Mouse (Mus musculus) megakaryocyte progenitor cell, adult 5-6 weeks (primary cell): ENCODE measurements around the gene Tvp23a. TPM values are rescaled to one million over a fixed set of nuclear protein-coding genes. Genes with fewer than 3 reads are reported as not detected.

Experiments
- ATAC-seq: replicated peaks from 2 replicates; pipeline ENCODE4 v1.8.0; 2016; ENCODE audit warnings: mild to moderate bottlenecking, moderate TSS enrichment, inconsistent platforms; ENCODE audit not compliant: poor library complexity
- total RNA-seq, 2 experiments: library from RNA; stranded (forward) in 1 of 2; stranded (reverse) in 1 of 2; fragments of 157-497, 149-512 nt in 1 of 2; fragments of 200-1000 nt in 1 of 2; gene quantifications; 2 replicates each; pipeline versions ENCODE4 v1.2.3 to v1.2.4; 2015 to 2017

The Tvp23a gene
- total RNA-seq, 2 experiments from 2014 or later, result not detected

DNA sequence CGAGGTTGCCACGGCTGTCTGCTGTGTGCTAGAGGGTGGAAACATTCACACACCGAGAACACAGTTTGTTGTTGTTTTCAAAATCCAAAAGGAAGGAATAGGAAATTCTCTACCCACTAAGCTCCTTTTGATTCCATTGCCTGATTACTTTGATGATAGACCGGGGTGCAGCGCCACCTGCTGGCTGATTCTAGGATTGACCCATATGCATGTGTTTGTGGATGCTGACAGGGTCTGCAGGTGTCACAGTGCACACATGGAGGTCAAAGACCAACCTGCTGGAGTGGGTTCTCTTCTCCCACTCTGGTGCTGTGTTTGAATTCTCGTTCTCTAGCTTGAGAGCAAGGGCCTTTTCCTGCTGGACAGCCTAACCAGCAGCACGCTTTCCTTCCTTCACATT, 48.0 kb downstream of the Tvp23a start:
- peak; percentile 92 for ATAC-seq

DNA sequence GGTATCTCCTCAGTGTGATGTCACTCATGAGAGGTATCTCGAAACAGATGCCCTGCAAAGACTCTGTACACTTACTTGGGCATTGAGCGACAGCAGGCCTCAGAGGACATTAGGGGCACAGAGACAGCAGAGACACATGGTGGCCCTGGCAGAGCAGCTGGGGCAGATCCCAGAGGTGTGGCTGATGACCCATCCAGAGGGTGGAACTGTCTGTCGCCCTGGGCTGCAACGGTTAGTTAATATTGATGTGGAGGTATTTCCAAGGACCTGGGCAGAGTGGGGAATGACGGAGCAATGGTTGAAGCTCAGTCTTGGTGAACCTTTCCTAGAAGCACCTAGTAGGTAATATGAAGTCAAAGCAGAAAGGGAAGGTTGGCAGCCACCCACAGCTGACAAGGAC, 48.4 kb downstream of the Tvp23a start:
- ATAC-seq, result no peak

DNA sequence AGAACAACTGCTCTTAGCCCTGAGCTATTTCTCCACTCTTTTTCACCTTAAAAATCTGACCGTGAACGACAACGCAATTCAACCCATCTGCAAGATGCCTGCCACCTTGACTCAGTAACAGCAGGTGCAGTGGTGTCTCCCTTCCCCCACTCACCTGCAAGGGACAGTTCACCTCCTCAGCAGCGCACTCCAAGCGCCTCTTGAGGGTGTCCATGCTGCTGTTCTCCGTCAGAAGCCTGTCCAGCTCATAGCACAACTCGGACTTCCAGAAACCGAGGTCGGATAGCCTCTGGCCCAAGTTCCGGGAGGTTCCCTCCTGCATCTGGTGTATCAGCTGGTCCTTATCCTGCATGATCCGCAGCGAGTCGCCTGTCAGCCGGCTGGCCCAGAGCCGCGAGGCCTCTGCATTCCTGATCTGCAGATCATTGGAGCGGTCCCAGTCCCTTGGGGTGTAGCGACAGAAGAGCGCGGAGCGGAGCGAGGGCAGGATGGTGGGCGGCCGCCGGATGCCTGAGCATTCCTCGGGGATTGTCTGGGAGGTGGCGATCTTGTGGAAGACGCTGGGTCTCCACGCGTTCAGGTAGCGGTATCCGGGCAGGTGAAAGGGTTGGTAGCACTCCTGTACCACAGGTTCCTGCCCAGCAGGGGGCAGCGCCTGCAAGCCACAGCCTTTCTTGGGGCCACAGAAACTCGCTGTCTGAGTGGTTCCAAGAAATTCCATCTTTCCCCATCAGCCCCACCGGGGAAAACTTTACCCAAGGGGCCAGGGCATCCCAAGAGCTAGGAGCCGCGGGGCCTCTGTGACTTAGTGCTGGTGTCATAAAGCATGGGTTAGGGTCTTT, 52.2 kb downstream of the Tvp23a start, which contains the start of gene Tekt5:
Gene Tekt5, minus strand, starts transcription at position 792 of the 842 bp plus-strand sequence.
- ATAC-seq, result 0 out of 2 replicates have a peak, but pooled peaks have one; percentile 18

DNA sequence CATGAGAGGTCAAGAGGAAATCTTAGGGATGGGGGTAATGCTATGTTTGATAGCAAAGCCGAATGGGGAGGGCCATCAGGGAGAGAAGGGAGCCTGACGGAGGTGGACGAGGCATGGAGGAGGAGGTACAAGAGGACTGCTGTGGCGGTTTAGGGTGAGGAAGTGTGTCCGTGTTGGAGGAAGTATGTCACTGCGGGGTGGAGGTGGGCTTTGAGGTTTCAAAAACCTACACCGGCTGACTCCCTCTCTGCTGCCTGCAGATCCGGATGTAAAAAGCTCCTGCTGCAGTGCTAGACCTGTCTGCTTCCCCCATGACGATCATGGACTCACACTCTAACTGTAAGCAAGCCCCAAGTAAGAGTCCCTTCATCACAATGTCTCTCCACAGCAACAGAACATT, 54.6 kb downstream of the Tvp23a start:
- peak; percentile 76 for ATAC-seq

DNA sequence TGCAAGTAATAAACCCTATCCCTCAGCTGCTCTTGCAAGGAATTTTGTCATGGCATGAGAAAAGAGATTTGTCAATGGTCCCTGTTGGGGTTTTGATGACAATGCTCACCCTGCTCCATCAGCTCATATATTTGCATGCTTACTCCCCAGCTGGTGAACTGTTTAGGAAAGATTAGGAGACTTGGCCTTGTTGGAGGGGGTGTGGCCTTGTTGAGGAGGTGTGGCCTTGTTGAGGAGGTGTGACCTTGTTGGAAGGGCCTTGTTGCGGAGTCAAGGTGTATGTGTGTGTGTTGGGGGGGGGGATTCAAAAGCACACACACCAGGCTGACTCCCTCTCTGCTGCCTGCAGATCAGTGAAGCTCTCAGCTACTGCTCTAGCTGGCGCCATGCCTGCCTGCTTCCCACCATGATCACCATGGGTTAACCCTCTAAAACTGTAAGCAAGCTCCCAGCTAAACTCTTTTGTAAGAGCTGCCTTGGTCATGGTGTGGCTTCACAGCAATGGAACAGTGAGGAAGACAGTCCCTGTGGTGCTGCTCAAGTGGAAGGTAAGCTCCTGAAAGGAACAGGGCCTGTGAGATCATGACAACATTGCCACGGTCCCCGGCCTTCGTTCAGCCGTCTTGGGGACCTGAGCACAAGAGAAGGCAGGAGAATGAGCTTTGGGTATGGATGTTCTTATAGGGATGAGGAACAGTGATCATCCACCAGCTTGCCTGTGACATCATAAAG, 58.4 kb downstream of the Tvp23a start:
- peak; percentile 23; the same call in 1 of the 2 replicates for ATAC-seq

DNA sequence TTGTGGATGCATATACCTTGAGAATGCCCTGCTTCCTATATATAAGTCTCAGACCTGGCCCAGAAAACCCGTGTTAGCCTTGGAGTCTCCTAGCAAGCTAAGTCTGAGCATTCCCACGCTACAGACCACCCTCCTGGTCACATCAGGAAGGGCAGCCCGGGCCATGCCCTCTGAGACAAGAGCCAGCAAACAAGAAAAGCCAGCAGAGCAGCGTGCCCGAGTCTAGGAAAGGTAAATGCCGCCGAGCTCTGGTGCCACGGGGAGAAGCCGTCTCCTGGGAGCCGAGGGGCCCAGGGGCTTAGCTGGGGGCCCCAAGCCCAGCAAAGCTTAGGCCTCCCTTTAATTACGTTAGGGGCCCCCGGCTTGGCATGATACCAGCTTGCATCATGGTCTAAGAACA, 61.9 kb downstream of the Tvp23a start:
- ATAC-seq, result no peak

DNA sequence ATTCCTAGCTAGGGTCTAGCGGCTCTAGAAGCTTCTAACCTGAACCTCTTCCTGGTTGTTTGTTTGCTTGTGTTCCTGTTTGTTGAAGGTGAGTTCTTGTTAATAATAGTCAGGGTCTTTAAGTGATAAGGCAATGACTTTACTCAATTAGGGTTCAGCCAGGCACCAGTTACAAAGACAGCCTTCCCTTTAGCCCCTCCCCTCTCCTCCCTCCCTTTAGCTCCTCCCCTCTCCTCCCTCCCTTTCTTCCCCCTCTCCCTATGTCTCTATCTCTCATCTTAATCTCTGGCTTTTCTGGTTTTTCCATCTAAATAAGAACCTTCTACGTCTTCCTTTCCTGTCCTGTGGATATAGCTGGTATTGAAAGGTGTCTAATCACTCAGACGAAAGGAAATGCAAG, 62.6 kb downstream of the Tvp23a start:
- peak; percentile 51 for ATAC-seq

DNA sequence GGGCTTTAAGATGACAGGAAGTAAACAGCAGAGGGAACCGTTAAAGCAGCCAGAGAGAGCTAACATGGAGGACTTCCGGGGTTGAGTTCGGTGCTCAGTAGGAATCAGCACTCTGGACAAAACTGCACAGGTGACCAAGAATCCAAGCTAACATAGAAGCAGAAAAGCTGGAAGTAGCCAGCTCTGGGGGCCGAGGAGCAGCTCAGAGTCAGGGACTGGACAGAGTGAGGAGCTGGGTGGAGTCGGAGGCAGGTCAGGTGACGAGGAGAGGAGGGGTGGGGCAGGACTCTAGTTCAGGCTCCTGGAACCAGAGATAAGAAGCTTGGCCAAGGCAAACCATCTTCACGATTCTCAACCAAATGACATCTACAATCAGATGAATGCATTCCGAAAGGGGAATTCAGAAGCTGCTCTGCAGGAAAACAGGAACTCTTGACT, 63.1 kb downstream of the Tvp23a start:
- ATAC-seq, result peak; percentile 93

DNA sequence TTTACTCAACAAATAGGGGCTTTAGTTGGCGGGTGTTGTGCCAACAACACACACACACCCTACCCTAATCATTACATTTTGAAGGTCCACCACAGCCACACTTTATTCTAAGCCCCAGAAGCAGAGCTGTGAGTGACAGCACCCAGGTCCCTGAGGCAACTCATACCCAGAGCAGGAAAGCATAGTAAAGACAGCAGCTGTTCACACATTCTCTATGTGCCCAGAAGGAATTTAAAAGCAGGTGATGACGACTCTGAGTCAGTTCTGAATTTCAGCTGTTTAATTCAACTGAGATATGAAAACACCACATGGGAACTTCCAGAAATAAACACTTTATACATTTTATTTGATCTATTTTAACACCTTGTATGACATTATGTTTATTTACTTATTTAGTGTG, 67.6 kb downstream of the Tvp23a start:
- no peak for ATAC-seq

DNA sequence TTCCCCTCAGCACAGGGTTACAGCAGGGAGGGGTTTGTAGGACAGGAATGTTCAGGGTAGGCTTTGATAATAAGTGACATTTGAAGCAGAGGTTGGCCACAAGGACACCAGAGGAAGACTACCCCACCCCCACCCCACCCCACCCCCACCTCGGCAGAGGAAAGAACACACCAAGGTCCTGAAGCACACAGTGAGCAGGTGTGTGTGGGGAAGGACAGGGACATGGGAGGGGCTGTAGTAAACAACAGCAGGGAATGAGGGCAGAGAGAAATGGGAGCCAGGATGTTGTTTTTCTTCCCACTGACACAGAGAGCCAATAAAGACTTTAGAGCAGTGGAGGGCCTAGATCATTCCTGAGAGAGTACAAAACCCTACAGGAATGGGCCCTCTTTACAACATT, 69.9 kb downstream of the Tvp23a start:
- ATAC-seq, result no peak

DNA sequence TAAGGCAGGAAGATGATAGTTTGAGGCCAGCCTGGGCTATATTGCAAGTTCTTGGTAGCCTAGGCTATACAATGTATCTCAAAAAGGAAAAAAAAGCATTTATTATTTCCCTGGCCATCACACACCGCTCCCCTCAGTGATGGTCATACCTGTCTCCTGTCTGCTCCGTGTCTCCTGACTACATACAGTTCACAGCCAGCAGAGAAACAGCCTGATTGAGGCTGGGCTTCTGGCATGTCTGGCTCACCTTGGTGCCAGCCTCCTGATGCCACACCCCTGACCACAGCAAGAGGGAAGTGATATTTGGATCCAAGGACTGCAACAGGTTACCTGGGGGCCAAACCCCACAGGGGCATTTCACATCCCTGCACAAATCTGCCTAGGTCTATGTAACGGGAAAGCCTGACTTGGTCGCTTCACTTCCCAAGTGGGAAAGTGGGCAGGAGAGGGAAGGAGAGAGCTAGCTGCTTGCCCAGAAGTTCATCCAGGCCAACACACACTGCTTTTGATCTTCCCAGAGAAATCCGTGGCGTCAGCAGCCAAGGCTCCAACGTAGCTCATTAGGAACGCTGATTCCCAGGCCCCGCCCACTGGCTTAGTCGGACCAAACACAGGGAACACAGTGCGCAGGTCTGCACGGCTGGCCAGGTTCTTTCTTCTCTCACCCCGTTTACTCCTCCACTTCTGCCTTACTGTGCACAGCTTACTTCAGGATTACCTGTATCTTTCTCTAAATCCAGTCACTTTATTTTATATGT, 72.7 kb downstream of the Tvp23a start:
- ATAC-seq, result no peak

DNA sequence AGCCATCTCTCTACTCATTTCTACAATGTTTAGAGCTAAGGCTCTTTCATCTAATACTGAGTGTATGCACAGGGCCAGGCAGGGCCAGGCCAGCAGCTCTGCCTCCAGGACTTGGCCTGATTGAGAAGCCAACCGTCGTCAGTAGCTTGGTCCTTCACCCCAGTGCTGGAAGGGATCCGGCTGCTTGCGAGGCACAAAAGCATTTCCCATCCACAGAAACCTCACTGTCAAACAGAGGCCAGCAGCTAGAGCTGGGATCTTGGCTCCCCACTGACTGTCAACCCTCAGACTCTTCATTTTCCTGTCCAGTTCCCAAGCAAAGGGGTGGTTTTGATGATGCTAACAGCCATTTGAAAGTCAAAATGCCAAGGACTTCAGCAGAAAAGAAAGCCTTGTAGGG, 74.8 kb downstream of the Tvp23a start:
- ATAC-seq, result no peak

Other genes with a start within 250 kb of the Tvp23a start
- gene Emp2, start 133.4 kb downstream of the Tvp23a start, total RNA-seq (2015), result not detected in 2 replicates
- 0.07 TPM in 1 of 2 replicates, not detected in the other for gene Emp2, start 133.4 kb downstream of the Tvp23a start, total RNA-seq (2017)
- gene Tekt5, start 51.9 kb downstream of the Tvp23a start, total RNA-seq (2015), result 0.10 TPM in 1 of 2 replicates, not detected in the other
- gene Tekt5, start 51.9 kb downstream of the Tvp23a start, total RNA-seq (2017), result 0.27 TPM in 1 of 2 replicates, not detected in the other
- 35.9 and 40.7 TPM in 2 replicates for gene Nubp1, start 35.4 kb downstream of the Tvp23a start, total RNA-seq (2015)
- gene Nubp1, start 35.4 kb downstream of the Tvp23a start, total RNA-seq (2017), result 41.5 and 48.7 TPM in 2 replicates
- 0.20 and 0.54 TPM in 2 replicates for gene Ciita, start 32.7 kb upstream of the Tvp23a start, total RNA-seq (2015)
- gene Ciita, start 32.7 kb upstream of the Tvp23a start, total RNA-seq (2017), result 0.14 and 1.1 TPM in 2 replicates
- 5.7 and 7.3 TPM in 2 replicates for gene Dexi, start 95.7 kb upstream of the Tvp23a start, total RNA-seq (2015)
- gene Dexi, start 95.7 kb upstream of the Tvp23a start, total RNA-seq (2017), result 3.3 and 6.0 TPM in 2 replicates
- gene Clec16a, start 98.0 kb upstream of the Tvp23a start, total RNA-seq (2015), result 10.8 and 11.5 TPM in 2 replicates
- gene Clec16a, start 98.0 kb upstream of the Tvp23a start, total RNA-seq (2017), result 12.6 and 14.6 TPM in 2 replicates